Mouse (Mus musculus): ENCODE measurements around the gene Myo9b. TPM values are rescaled to one million over a fixed set of nuclear protein-coding genes. Genes with fewer than 3 reads are reported as not detected.

The Myo9b gene
- 9.1 and 9.6 TPM in 2 replicates for polyA plus RNA-seq (2015; fragmentation: Nextera tagmentation; extraction: Ambion mirVana)

- Histone ChIP-seq H3K27me3 (replicated peaks; ENCODE audit: insufficient read depth, low read length) (no peaks in the 10 kb centered on the region), H3K9me3 (ENCODE audit: low read length) (no peaks in the 10 kb centered on the region), H3K4me1 (ENCODE audit: insufficient read depth, low read depth, low read length) (peaks cover 9% of the 10 kb centered on the region), H3K27ac (ENCODE audit: low read length) (peak within 1 kb of the TSS; percentile 89), H3K36me3 (ENCODE audit: insufficient read depth, low read length) (no peaks in the 10 kb centered on the region), H3K4me3 (ENCODE audit: low read depth, low read length) (peak within 1 kb of the TSS; percentile 81), H3K9ac (replicated peaks; ENCODE audit: low read depth) (peak within 1 kb of the TSS; percentile 65), H3K4me2 (replicated peaks; ENCODE audit: low read depth, low read length) (peak within 1 kb of the TSS; percentile 79)
- TF ChIP-seq EP300 (IDR thresholded peaks at IDR 0.05) (no peak), CTCF (IDR thresholded peaks at IDR 0.05) (peak; percentile 79)
- under 1% methylated on average over 71 of the region's 84 CpGs for WGBS
- ATAC-seq (peak; percentile 97), DNase-seq (ENCODE audit: low spot score) (peak; percentile 99)
Measured at GRCm38 (mm10) chr8:71272286-71273150, at the start of gene Myo9b, which contains the start of gene Haus8. Gene Myo9b, plus strand, starts transcription at chr8:71272714. Gene Haus8, minus strand, starts transcription at chr8:71272934.

DNA sequence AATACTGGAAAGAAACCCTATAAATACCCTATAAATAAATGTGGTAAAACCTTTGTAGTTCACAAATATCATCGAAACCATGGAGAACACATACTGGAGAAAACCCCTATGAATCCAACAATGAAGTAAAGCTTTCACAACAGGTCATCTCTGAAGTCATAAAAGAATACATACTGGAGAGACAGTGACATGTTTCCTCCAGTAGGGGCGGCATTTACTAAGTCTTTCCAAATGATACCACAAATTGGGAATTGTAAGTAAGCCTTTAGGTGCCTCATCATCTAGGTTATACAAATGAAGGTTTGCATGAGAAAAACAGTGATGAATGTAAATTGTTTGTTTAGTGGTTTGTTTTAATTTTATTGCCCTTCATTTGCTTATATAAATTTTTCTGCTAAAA, 48.0 kb upstream of the Myo9b start:
- no peak overlapping the region for H3K27ac ChIP-seq (ENCODE audit: low read length)
- no peak overlapping the region for H3K4me2 ChIP-seq (replicated peaks; ENCODE audit: low read depth, low read length)
- DNase-seq (ENCODE audit: low spot score) (peak; percentile 65), ATAC-seq (no peak)
- WGBS, result 51% methylated on average over 2 of the region's 2 CpGs
- no peaks in the 10 kb centered on the region for H3K36me3 ChIP-seq (ENCODE audit: insufficient read depth, low read length)
- TF ChIP-seq CTCF (IDR thresholded peaks at IDR 0.05), result peak; percentile 75
- TF ChIP-seq EP300 (IDR thresholded peaks at IDR 0.05), result no peak
- no peaks in the 10 kb centered on the region for H3K27me3 ChIP-seq (replicated peaks; ENCODE audit: insufficient read depth, low read length)
- H3K4me3 ChIP-seq (ENCODE audit: low read depth, low read length), result no peak overlapping the region
- H3K4me1 ChIP-seq (ENCODE audit: insufficient read depth, low read depth, low read length), result no peaks in the 10 kb centered on the region
- no peaks in the 10 kb centered on the region for H3K9me3 ChIP-seq (ENCODE audit: low read length)
- no peak overlapping the region for H3K9ac ChIP-seq (replicated peaks; ENCODE audit: low read depth)

DNA sequence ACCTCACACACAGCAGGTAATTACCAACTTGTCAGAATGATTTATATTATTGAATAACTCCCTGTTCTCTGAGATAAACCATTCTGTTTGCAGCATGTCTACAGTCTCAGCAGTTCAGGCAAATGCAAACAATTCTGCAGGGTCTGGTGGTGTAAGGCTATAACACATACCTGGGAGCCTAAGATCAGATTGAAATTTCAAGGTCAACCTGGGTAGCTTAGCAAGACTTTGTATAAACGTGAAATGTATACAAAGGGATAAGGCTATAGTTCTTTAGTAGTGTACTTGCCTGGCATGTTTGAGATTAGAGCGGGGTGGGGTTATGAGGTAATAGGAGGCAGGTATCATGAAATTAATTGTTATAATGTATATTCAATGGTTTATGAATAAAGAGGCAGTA, 29.8 kb upstream of the Myo9b start:
- Histone ChIP-seq H3K4me3 (ENCODE audit: low read depth, low read length) (no peak overlapping the region), H3K9ac (replicated peaks; ENCODE audit: low read depth) (no peak overlapping the region), H3K4me1 (ENCODE audit: insufficient read depth, low read depth, low read length) (no peaks in the 10 kb centered on the region), H3K27me3 (replicated peaks; ENCODE audit: insufficient read depth, low read length) (no peaks in the 10 kb centered on the region), H3K36me3 (ENCODE audit: insufficient read depth, low read length) (no peaks in the 10 kb centered on the region), H3K9me3 (ENCODE audit: low read length) (no peaks in the 10 kb centered on the region), H3K27ac (ENCODE audit: low read length) (no peak overlapping the region), H3K4me2 (replicated peaks; ENCODE audit: low read depth, low read length) (no peak overlapping the region)
- ATAC-seq (no peak), DNase-seq (ENCODE audit: low spot score) (no peak)
- no peak for TF ChIP-seq EP300 (IDR thresholded peaks at IDR 0.05)
- TF ChIP-seq CTCF (IDR thresholded peaks at IDR 0.05), result no peak
- WGBS, result 64% methylated on average over 2 of the region's 2 CpGs

- 78% methylated on average over 1 of the region's 1 CpGs for WGBS
Measured at GRCm38 (mm10) chr8:71248203-71248602, 24.3 kb upstream of the Myo9b start.

DNA sequence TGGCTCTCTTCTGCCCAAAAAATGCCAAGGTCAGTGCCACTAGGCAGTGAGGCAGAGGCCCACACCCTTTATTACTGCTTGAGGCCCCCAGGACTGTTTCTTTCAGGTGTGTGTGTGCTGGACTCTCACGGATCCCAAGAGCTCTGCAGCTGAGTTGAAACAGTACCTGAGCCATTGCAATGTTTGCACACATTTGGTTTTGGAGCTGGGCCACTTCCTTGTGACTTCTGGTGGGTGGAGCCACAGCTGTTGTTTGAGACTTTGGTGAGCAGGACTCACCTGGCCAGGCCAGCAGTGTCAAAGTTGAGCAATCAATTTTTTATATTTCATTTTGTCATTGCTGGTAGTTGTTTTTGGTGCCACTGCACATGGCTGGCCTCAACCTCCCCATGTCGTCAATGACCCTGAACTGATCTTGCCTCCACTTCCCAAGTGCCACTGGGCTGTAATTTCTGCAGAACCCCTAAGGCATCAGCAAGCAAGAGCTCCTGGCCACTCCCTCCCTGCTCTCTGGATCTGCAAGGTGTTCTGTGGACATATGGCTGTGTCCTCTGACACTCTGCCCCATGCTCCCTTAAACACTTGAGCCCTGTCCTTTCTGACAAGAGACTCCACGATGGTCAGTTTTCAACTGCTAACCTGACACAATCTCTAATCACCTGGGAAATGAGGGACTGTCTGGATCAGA, 15.8 kb upstream of the Myo9b start:
- peak; percentile 82 for DNase-seq (ENCODE audit: low spot score)
- WGBS, result 68% methylated on average over 3 of the region's 3 CpGs
- Histone ChIP-seq H3K4me1 (ENCODE audit: insufficient read depth, low read depth, low read length) (no peaks in the 10 kb centered on the region), H3K4me2 (replicated peaks; ENCODE audit: low read depth, low read length) (no peak overlapping the region), H3K27ac (ENCODE audit: low read length) (peak overlapping the region; percentile 38; the same call in 1 of the 2 replicates), H3K9ac (replicated peaks; ENCODE audit: low read depth) (no peak overlapping the region), H3K27me3 (replicated peaks; ENCODE audit: insufficient read depth, low read length) (no peaks in the 10 kb centered on the region), H3K9me3 (ENCODE audit: low read length) (no peaks in the 10 kb centered on the region), H3K36me3 (ENCODE audit: insufficient read depth, low read length) (no peaks in the 10 kb centered on the region), H3K4me3 (ENCODE audit: low read depth, low read length) (no peak overlapping the region)
- ATAC-seq, result peak; percentile 89
- TF ChIP-seq EP300 (IDR thresholded peaks at IDR 0.05), result no peak
- no peak for TF ChIP-seq CTCF (IDR thresholded peaks at IDR 0.05)

More at GRCm38 (mm10) chr8:71248203-71248602, 24.3 kb upstream of the Myo9b start:
- TF ChIP-seq EP300 (IDR thresholded peaks at IDR 0.05), result no peak
- no peak for TF ChIP-seq CTCF (IDR thresholded peaks at IDR 0.05)
- DNase-seq (ENCODE audit: low spot score), result no peak
- Histone ChIP-seq H3K4me3 (ENCODE audit: low read depth, low read length) (no peak overlapping the region), H3K9me3 (ENCODE audit: low read length) (no peaks in the 10 kb centered on the region), H3K9ac (replicated peaks; ENCODE audit: low read depth) (no peak overlapping the region), H3K27ac (ENCODE audit: low read length) (no peak overlapping the region), H3K27me3 (replicated peaks; ENCODE audit: insufficient read depth, low read length) (no peaks in the 10 kb centered on the region), H3K4me1 (ENCODE audit: insufficient read depth, low read depth, low read length) (no peaks in the 10 kb centered on the region), H3K4me2 (replicated peaks; ENCODE audit: low read depth, low read length) (no peak overlapping the region), H3K36me3 (ENCODE audit: insufficient read depth, low read length) (no peaks in the 10 kb centered on the region)
- no peak for ATAC-seq

- no peak overlapping the region for H3K4me3 ChIP-seq (ENCODE audit: low read depth, low read length)
- peak; percentile 24 for DNase-seq (ENCODE audit: low spot score)
- H3K4me2 ChIP-seq (replicated peaks; ENCODE audit: low read depth, low read length), result no peak overlapping the region
- no peak overlapping the region for H3K27ac ChIP-seq (ENCODE audit: low read length)
- no peaks in the 10 kb centered on the region for H3K27me3 ChIP-seq (replicated peaks; ENCODE audit: insufficient read depth, low read length)
- no peaks in the 10 kb centered on the region for H3K36me3 ChIP-seq (ENCODE audit: insufficient read depth, low read length)
- no peak for ATAC-seq
- TF ChIP-seq EP300 (IDR thresholded peaks at IDR 0.05) (no peak), CTCF (IDR thresholded peaks at IDR 0.05) (peak; percentile 52)
- no peak overlapping the region for H3K9ac ChIP-seq (replicated peaks; ENCODE audit: low read depth)
- H3K9me3 ChIP-seq (ENCODE audit: low read length), result no peaks in the 10 kb centered on the region
- H3K4me1 ChIP-seq (ENCODE audit: insufficient read depth, low read depth, low read length), result no peaks in the 10 kb centered on the region
Measured at GRCm38 (mm10) chr8:71261234-71261633, 11.3 kb upstream of the Myo9b start.

All from lung, postnatal 0 days (tissue).